Mouse (Mus musculus) CH12.LX (cell line): ENCODE measurements around the gene Nhsl2.

Source experiments
- BHLHE40 ChIP-seq: IDR thresholded peaks from 2 replicates; pipeline ENCODE4 v1.6.1; 2011; ENCODE audit warnings: mild to moderate bottlenecking, low read depth, low read length, improper control_type of control experiment
- CTCF ChIP-seq, 2 experiments: IDR thresholded peaks in 1 of 2; conservative IDR thresholded peaks in 1 of 2; 2 replicates each; pipeline ENCODE4 v1.5.1; 2011 to 2012; ENCODE audit warnings: low read depth in 2 of 2, low read length in 2 of 2, improper control_type of control experiment in 1 of 2, inconsistent platforms in 1 of 2, mild to moderate bottlenecking in 1 of 2, moderate library complexity in 1 of 2
- EP300 ChIP-seq: IDR thresholded peaks from 2 replicates; pipeline ENCODE4 v1.6.1; 2011; ENCODE audit warnings: low read length, improper control_type of control experiment
- ETS1 ChIP-seq: conservative IDR thresholded peaks from 2 replicates; pipeline ENCODE4 v1.6.1; 2012; ENCODE audit warnings: low read depth, mild to moderate bottlenecking, inconsistent platforms, low read length, improper control_type of control experiment, moderate library complexity
- MXI1 ChIP-seq: IDR thresholded peaks from 2 replicates; pipeline ENCODE4 v1.6.1; 2011; ENCODE audit warnings: mild to moderate bottlenecking, low read depth, low read length, improper control_type of control experiment
- POLR2A ChIP-seq: IDR thresholded peaks from 2 replicates; pipeline ENCODE4 v1.6.1; 2011; ENCODE audit warnings: low read depth, mild to moderate bottlenecking, improper control_type of control experiment, low read length
- RAD21 ChIP-seq: IDR thresholded peaks from 2 replicates; pipeline ENCODE4 v1.6.1; 2011; ENCODE audit warnings: low read depth, mild to moderate bottlenecking, low read length, improper control_type of control experiment, moderate library complexity
- RCOR1 ChIP-seq: conservative IDR thresholded peaks from 2 replicates; pipeline ENCODE4 v1.6.1; 2012; ENCODE audit warnings: low read depth, mild to moderate bottlenecking, inconsistent platforms, low read length, improper control_type of control experiment
- TCF12 ChIP-seq: IDR thresholded peaks from 2 replicates; pipeline ENCODE4 v1.6.1; 2014; ENCODE audit warnings: low read depth, mild to moderate bottlenecking, inconsistent platforms, low read length, improper control_type of control experiment
- ZMIZ1 ChIP-seq: IDR thresholded peaks from 2 replicates; pipeline ENCODE4 v1.6.1; 2012; ENCODE audit warnings: low read depth, mild to moderate bottlenecking, inconsistent platforms, low read length, improper control_type of control experiment

- TF ChIP-seq TCF12, result no peak
- TF ChIP-seq ZMIZ1, result no peak
- no peak for TF ChIP-seq RAD21
- TF ChIP-seq CTCF (conservative IDR thresholded peaks at IDR 0.05 in 1 of 2, IDR thresholded peaks at IDR 0.05 in 1 of 2; ENCODE audit: low read depth in 2 of 2, low read length in 2 of 2), result no peak
- TF ChIP-seq POLR2A, result no peak
- no peak for TF ChIP-seq MXI1
- TF ChIP-seq EP300, result no peak
- no peak for TF ChIP-seq ETS1
- no peak for TF ChIP-seq BHLHE40
- TF ChIP-seq RCOR1, result no peak
Observed at GRCm38 (mm10) chrX:102141157-102141556, 292.0 kb downstream of the Nhsl2 start.
